Mouse (Mus musculus): ENCODE measurements around the gene Ctu2. TPM values are rescaled to one million over a fixed set of nuclear protein-coding genes. Genes with fewer than 3 reads are reported as not detected.

Ctu2 gene
- total and polyA plus RNA-seq, 3 experiments = 8.8 to 19.4 (median 10.9) TPM

DNA sequence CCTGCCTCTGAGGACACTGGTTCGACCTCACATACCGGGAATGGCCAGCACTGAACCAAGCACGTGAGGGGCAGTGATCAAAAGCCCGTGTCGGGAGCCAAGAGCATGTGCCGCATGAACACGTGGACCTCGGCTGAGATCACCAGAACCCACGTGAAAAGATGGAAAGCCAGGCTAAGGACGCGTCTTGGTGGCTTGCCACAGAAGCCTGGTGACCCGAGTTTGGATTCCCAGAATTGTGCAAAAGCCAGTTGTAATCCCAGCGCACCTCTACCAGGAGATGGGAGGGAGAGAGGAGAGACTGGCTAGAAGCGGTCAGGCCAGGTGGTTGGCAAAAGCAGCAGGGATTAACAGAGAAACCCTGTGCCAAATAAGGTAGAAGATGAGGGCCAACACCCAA is 39.8 kb downstream of the Ctu2 start:
- no peak for TF ChIP-seq POLR2AphosphoS5 (IDR thresholded peaks at IDR 0.05; ENCODE audit: insufficient replicate concordance, low read depth, low read length)
- no peak for TF ChIP-seq GATA2 (IDR thresholded peaks at IDR 0.05; ENCODE audit: borderline replicate concordance, low read depth, low read length)
- no peak for TF ChIP-seq TAL1 (conservative IDR thresholded peaks at IDR 0.05; ENCODE audit: low read depth, low read length)
- TF ChIP-seq CTCF (IDR thresholded peaks at IDR 0.05; ENCODE audit: low read depth, low read length) = no peak
- no peak for TF ChIP-seq GATA1 (IDR thresholded peaks at IDR 0.05; ENCODE audit: borderline replicate concordance, low read length)
- Histone ChIP-seq H3K36me3 (replicated peaks) (peaks cover 96% of the 10 kb centered on the region), H3K4me1 (ENCODE audit: insufficient read depth, low read depth, low read length) (peaks cover 92% of the 10 kb centered on the region), H3K9me3 (replicated peaks) (no peaks in the 10 kb centered on the region), H3K27me3 (ENCODE audit: insufficient read depth, low read length) (no peaks in the 10 kb centered on the region), H3K4me3 (ENCODE audit: low read depth, low read length) (no peak overlapping the region)
- ATAC-seq (ENCODE audit: extremely low read depth, insufficient number of reproducible peaks, low FRiP score, poor library complexity, severe bottlenecking) = no peak
- no peak for DNase-seq (ENCODE audit: low spot score)

DNA sequence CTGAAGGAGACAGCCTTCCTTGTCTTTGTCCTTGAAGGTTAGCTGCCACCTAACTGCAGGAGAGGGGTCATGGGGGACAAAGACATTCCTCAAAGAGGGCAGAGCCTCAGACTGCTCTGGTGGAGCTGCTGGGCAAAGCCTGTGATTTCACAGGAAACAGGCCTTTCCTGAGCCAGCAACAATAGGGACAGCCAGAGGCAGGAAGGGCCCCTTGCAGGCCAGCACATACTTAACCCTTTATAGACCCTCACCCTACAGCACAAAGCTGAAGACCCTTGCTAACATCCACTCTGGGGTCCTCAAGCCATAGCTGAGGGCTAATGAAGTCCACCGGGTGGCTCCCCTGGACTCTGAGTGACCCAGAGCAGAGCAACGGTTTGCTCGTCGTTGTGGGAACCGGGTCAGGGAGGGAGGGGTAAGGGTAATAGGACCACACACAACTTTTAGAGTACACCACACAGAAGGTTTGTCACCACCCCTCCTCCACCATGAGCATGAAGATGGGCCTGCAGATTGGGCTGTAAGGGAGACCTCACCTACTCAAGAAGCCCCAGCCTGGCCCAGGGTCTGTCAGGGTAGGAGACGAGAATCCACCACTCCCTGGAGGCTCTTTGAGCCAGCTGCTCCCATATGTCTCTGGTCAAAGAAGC is 41.7 kb downstream of the Ctu2 start:
- Histone ChIP-seq H3K4me1 (ENCODE audit: insufficient read depth, low read depth, low read length) (peaks cover 84% of the 10 kb centered on the region), H3K27me3 (ENCODE audit: insufficient read depth, low read length) (no peaks in the 10 kb centered on the region), H3K9me3 (replicated peaks) (no peaks in the 10 kb centered on the region), H3K36me3 (replicated peaks) (peaks cover 89% of the 10 kb centered on the region), H3K4me3 (ENCODE audit: low read depth, low read length) (no peak overlapping the region)
- ATAC-seq (ENCODE audit: extremely low read depth, insufficient number of reproducible peaks, low FRiP score, poor library complexity, severe bottlenecking) = no peak
- no peak for DNase-seq (ENCODE audit: low spot score)
- TF ChIP-seq CTCF (IDR thresholded peaks at IDR 0.05; ENCODE audit: low read depth, low read length) (no peak), POLR2AphosphoS5 (IDR thresholded peaks at IDR 0.05; ENCODE audit: insufficient replicate concordance, low read depth, low read length) (no peak)

DNA sequence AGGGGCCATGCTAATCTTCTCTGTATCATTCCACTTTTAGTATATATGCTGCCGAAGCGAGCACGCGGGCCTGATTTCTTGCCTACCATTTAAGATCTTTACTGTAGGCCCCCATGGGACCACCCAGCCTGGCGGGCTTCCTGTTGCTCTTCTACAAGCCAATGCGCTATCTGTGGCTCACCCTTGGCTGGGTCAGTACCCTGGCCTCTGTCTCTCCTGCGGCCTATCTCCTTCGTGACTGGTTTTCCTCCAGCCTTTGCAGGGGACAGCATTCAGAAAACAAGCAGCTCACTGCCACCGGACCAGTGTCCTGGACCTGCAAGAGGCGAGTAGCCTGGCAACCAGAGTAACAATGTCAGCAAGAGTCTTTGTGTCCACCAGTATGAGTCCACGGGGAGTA is 44.7 kb downstream of the Ctu2 start:
- no peak for TF ChIP-seq GATA2 (IDR thresholded peaks at IDR 0.05; ENCODE audit: borderline replicate concordance, low read depth, low read length)
- TF ChIP-seq POLR2AphosphoS5 (IDR thresholded peaks at IDR 0.05; ENCODE audit: insufficient replicate concordance, low read depth, low read length) = no peak
- TF ChIP-seq CTCF (IDR thresholded peaks at IDR 0.05; ENCODE audit: low read depth, low read length) = no peak
- no peak for TF ChIP-seq TAL1 (conservative IDR thresholded peaks at IDR 0.05; ENCODE audit: low read depth, low read length)
- no peak for TF ChIP-seq GATA1 (IDR thresholded peaks at IDR 0.05; ENCODE audit: borderline replicate concordance, low read length)
- H3K36me3 ChIP-seq (replicated peaks) = peaks cover 89% of the 10 kb centered on the region

DNA sequence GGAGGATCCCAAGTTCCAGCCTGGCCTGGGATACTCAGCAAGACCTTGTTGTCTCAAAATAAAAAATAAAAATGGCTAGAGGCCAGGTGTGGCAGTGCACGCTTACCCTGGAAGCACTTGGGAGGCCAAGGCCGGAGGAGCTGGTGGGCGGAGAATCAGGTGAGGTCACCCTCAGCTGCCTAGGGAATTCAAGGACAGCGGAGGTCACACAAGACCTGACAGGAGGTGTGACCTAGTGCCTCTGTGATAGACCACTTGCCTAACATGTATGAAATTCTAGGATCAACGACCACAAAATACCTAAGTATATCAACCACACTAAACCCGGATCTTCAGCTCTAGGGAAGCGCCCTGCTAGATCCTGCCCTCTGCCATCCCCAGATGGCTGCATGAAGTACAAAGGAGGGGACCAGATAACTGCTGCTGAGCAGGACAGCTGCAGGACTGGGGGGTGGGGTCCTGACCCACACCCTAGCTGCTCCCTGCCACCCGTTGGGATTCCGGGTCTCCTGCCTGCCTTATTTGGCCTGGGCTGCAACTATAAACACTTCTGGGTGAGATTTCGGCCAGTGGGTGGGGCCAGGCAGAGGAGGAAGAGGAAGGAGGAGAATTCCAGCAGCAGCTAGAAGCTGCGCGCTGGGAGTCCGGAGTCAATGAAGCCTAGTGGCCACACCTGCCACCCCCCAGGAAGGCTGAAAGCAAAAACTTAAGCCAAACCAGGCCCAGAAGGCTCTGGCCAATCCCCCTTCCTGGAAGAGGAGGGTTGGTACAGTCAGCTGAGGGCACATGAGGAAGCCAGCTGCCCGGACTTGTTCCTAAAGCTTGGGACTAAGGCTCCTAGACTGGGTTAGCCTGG is 47.1 kb downstream of the Ctu2 start:
- ATAC-seq (ENCODE audit: extremely low read depth, insufficient number of reproducible peaks, low FRiP score, poor library complexity, severe bottlenecking) = no peak
- H3K4me1 ChIP-seq (ENCODE audit: insufficient read depth, low read depth, low read length) = peaks cover 91% of the 10 kb centered on the region
- no peak for DNase-seq (ENCODE audit: low spot score)
- no peaks in the 10 kb centered on the region for H3K9me3 ChIP-seq (replicated peaks)
- no peaks in the 10 kb centered on the region for H3K27me3 ChIP-seq (ENCODE audit: insufficient read depth, low read length)
- H3K4me3 ChIP-seq (ENCODE audit: low read depth, low read length) = no peak overlapping the region; the same call in 1 of the 2 replicates
- no peak for TF ChIP-seq TAL1 (conservative IDR thresholded peaks at IDR 0.05; ENCODE audit: low read depth, low read length)
- no peak for TF ChIP-seq POLR2AphosphoS5 (IDR thresholded peaks at IDR 0.05; ENCODE audit: insufficient replicate concordance, low read depth, low read length)
- no peak for TF ChIP-seq GATA1 (IDR thresholded peaks at IDR 0.05; ENCODE audit: borderline replicate concordance, low read length)
- TF ChIP-seq CTCF (IDR thresholded peaks at IDR 0.05; ENCODE audit: low read depth, low read length) = no peak
- TF ChIP-seq GATA2 (IDR thresholded peaks at IDR 0.05; ENCODE audit: borderline replicate concordance, low read depth, low read length) = no peak
- H3K36me3 ChIP-seq (replicated peaks) = peaks cover 90% of the 10 kb centered on the region

More for the DNA sequence above, 44.7 kb downstream of the Ctu2 start:
- no peaks in the 10 kb centered on the region for H3K27me3 ChIP-seq (ENCODE audit: insufficient read depth, low read length)
- no peak for DNase-seq (ENCODE audit: low spot score)
- H3K9me3 ChIP-seq (replicated peaks) = no peaks in the 10 kb centered on the region
- no peak overlapping the region; the same call in 1 of the 2 replicates for H3K4me3 ChIP-seq (ENCODE audit: low read depth, low read length)
- no peak for ATAC-seq (ENCODE audit: extremely low read depth, insufficient number of reproducible peaks, low FRiP score, poor library complexity, severe bottlenecking)
- H3K4me1 ChIP-seq (ENCODE audit: insufficient read depth, low read depth, low read length) = peaks cover 87% of the 10 kb centered on the region

DNA sequence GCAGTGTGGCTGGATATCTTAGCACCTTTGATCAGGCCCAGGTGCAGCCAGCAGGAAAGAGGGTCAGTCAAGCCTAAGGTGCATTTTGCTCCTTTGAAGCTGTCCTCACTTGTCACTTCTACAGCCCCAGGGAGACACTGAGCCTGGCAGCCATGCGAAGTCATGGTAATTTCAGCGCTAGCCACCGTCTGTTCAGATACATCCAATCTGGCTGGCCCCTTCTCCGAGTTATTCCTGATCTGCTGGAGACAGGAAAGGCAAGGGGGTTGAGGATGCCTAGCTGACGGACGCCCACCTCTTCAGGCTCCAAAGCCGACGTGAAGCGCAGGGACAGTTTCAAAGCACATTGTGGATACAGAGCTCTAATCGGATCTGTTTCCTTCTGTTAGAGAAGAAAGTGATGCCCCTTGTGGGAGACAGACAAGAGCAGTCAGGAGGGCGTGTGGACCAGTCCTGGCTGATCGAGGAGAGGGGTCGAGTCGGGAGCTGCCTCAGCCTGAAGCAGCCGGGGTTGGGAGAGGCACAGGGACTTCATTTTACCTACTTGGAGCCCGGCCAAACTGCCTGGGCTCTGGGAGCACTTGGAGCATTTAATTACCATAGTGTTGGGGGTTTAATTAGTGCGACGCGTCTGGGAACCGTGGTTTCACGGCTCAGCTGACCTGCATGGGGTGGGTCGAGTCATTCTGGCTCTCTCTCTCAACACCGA is 47.9 kb downstream of the Ctu2 start:
- ATAC-seq (ENCODE audit: extremely low read depth, insufficient number of reproducible peaks, low FRiP score, poor library complexity, severe bottlenecking) = no peak
- Histone ChIP-seq H3K27me3 (ENCODE audit: insufficient read depth, low read length) (no peaks in the 10 kb centered on the region), H3K36me3 (replicated peaks) (peaks cover 88% of the 10 kb centered on the region), H3K4me3 (ENCODE audit: low read depth, low read length) (peak overlapping the region; percentile 0; the same call in 1 of the 2 replicates), H3K9me3 (replicated peaks) (peaks cover 3% of the 10 kb centered on the region; the same call in 1 of the 2 replicates), H3K4me1 (ENCODE audit: insufficient read depth, low read depth, low read length) (peaks cover 86% of the 10 kb centered on the region)
- no peak for DNase-seq (ENCODE audit: low spot score)
- no peak for TF ChIP-seq TAL1 (conservative IDR thresholded peaks at IDR 0.05; ENCODE audit: low read depth, low read length)
- no peak for TF ChIP-seq GATA1 (IDR thresholded peaks at IDR 0.05; ENCODE audit: borderline replicate concordance, low read length)
- no peak for TF ChIP-seq GATA2 (IDR thresholded peaks at IDR 0.05; ENCODE audit: borderline replicate concordance, low read depth, low read length)
- TF ChIP-seq POLR2AphosphoS5 (IDR thresholded peaks at IDR 0.05; ENCODE audit: insufficient replicate concordance, low read depth, low read length) = no peak
- TF ChIP-seq CTCF (IDR thresholded peaks at IDR 0.05; ENCODE audit: low read depth, low read length) = no peak

DNA sequence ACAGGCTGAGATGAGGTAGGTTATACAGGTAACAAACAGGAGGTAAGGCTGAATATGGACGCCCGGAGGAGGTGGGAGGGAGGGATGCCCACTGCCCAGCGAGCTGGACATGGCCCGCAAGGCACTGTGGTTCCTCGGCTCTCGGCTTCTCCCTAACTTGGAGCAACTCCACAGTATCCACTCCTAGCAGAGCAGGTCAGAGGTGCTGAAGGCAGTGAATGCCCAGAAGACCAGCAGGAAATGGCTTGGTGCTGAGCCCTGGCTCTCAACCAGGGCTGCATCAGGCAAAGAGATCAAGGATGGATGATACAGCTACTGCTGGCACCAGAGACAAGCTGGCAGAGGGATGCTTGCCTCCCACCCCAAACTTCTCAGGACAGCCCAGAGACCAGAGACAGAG is 48.6 kb downstream of the Ctu2 start:
- H3K36me3 ChIP-seq (replicated peaks) = peaks cover 89% of the 10 kb centered on the region
- no peaks in the 10 kb centered on the region for H3K27me3 ChIP-seq (ENCODE audit: insufficient read depth, low read length)
- DNase-seq (ENCODE audit: low spot score) (no peak), ATAC-seq (ENCODE audit: extremely low read depth, insufficient number of reproducible peaks, low FRiP score, poor library complexity, severe bottlenecking) (no peak)
- no peak for TF ChIP-seq GATA1 (IDR thresholded peaks at IDR 0.05; ENCODE audit: borderline replicate concordance, low read length)
- no peak for TF ChIP-seq POLR2AphosphoS5 (IDR thresholded peaks at IDR 0.05; ENCODE audit: insufficient replicate concordance, low read depth, low read length)
- no peak for TF ChIP-seq TAL1 (conservative IDR thresholded peaks at IDR 0.05; ENCODE audit: low read depth, low read length)
- no peak for TF ChIP-seq GATA2 (IDR thresholded peaks at IDR 0.05; ENCODE audit: borderline replicate concordance, low read depth, low read length)
- no peak for TF ChIP-seq CTCF (IDR thresholded peaks at IDR 0.05; ENCODE audit: low read depth, low read length)
- H3K4me3 ChIP-seq (ENCODE audit: low read depth, low read length) = peak overlapping the region; percentile 48; the same call in 1 of the 2 replicates
- H3K4me1 ChIP-seq (ENCODE audit: insufficient read depth, low read depth, low read length) = peaks cover 86% of the 10 kb centered on the region
- H3K9me3 ChIP-seq (replicated peaks) = peaks cover 3% of the 10 kb centered on the region; the same call in 1 of the 2 replicates

Data from G1E (cell line).